Mouse (Mus musculus) T-helper 17 cell (primary cell): ENCODE measurements around the gene Arf6.

Experiments used
- in situ Hi-C, 2 experiments: fragments of 300-600 bp; cut with MboI, MseI; formaldehyde crosslinking; loops; 1 replicate in 1 of 2; 2 replicates in 1 of 2; pipeline ENCODE4 v1.15.1; 2025; ENCODE audit warnings: high pct_unique_total_duplicates in 2 of 2

The Arf6 gene

DNA sequence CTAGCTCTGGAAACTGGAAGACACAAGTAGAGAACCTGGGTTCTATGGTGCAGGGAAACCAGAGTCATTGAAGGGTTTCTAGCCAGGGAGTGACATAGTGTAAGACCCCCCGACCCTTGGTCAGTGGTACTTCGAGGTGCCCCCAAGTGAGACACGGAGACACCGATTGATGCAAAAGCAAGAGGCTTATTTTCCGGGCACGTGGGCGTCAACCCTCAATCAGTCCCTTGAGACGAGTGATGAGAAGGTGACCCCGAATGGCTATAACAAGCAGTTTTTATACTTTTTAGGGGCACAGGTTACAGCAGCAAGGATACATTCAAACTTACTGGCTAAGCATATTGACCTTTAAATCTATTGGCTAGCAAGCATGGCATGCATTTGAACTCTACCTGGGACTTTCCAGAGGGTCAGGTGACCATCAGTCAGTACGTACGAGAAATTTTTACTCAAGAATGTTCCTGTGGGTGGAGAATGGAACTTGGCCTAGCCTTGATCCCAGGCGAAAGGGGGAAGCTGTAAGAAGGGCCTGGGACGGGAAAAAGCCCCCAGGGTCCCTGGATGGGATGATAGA, 30.7 kb downstream of the Arf6 start:
- in situ Hi-C loops: loop anchor here in 1 of 2 experiments (10.0 kb wide), 1 partner anchor 1202 kb away; no protein-coding TSS in a partner anchor

DNA sequence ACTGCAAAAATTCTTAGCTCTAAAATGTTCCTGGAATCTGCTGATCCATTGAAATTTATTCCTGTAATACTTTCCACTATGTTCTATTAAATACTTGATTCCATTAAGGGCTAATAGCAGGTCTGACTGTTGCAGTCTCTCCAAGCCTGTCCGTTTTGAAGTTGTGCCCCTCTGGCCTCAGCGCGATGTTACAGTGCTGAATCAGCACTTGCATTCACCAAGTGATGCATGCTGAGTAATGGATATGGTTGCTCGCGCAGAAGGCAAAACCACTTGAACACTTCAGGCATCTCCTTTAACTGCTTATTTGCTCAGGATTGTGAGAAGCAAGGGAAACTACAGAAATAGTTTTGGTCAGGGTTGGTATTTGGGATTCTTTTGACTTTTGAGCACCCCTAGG, 38.8 kb downstream of the Arf6 start:
- in situ Hi-C loops: no loop called here

DNA sequence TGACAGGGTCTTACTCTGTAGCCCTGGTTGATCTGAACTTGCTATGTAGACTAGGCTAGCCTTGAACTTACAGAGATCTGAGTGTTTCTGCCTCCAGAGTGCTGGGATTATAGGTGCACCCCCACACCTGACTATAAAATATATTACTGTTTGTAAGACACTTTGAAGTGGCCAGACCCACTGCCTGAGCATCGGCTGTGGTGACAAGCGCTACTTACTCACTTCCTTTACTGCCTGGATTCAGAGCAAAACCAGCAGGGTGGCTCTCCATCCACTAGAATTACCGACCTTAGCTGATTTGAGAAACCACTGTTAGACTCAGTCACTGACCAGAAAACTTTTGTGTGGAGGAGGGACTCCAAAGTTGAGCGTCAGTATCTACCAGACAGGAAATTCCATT, 40.0 kb downstream of the Arf6 start:
- in situ Hi-C loops: no loop called here

DNA sequence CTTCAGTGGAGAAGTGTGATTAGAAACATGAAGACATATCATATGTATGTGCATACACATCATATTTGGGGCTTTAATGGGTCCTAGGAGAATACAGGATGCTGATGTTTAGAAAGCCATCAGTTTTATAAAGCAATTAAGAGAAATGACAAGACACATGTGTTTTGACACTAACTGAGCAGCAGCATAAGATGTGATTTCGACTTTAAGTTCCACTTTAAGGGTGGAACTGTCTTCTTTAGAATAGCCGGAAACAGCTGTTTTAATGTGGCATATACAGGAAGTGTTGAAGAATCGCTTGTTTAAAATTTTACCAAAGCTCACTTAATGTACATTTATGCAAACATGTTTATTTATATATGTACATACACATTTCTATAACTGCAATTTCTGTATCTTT, 41.4 kb downstream of the Arf6 start:
- in situ Hi-C loops: no loop called here

DNA sequence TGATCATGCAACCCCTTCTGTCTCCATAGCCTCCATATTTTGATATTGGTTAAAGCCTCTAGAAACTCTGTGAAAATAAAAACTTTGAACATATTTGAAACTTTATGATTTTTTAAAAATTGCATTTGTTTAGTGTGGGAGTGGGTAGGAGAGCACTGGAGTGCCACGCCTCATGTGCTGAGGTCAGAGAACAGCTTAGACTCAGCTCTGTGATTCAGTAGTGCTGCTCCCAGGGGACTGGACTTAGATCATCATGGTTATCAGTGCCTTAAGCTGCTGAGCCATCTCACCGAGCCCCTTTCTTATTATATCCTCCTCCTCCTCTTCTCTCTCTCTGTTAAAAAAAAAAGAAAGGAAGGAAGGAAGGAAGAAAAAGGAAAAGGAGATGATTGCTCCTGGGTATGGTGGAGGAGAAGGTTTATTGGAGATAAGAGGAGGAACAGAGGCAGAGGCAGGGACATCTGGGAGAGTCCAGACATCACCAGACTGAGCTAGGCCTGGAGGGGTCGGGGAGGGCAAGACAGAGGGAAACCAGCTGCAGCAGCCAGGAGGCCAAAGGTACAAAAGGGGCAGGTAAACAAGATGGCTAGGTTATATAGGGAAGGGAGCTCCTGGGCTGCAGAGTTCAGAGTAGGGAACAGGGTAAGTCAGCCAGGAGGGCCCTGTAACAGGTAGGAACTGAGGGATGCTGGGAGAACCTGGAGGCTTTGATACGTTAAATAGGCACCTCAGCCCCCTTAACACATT, 43.0 kb downstream of the Arf6 start:
- in situ Hi-C loops: loop anchor here in 1 of 2 experiments (5.0 kb wide), 1 partner anchor 38 kb away; no protein-coding TSS in a partner anchor

DNA sequence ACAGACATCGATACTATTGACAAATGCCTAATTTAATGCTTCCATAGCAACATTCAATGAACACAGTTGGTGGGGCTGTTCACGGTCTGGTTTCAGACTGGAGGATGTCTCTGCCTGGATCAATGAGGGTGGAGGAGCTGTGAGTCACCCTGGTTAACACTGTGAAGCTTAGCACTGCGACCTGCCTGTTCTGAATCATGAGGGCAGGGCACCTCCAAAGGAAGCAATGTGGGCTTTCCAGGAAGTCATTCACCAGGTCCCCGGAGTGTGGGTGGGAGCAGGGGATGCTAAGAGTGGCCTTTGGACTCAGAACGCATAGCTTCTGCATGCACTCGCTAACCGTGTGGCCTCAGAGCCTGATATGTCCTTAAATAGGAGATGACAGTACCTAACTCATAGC, 44.8 kb downstream of the Arf6 start:
- in situ Hi-C loops: loop anchor here in 1 of 2 experiments (5.0 kb wide), 1 partner anchor 39 kb away; no protein-coding TSS in a partner anchor

DNA sequence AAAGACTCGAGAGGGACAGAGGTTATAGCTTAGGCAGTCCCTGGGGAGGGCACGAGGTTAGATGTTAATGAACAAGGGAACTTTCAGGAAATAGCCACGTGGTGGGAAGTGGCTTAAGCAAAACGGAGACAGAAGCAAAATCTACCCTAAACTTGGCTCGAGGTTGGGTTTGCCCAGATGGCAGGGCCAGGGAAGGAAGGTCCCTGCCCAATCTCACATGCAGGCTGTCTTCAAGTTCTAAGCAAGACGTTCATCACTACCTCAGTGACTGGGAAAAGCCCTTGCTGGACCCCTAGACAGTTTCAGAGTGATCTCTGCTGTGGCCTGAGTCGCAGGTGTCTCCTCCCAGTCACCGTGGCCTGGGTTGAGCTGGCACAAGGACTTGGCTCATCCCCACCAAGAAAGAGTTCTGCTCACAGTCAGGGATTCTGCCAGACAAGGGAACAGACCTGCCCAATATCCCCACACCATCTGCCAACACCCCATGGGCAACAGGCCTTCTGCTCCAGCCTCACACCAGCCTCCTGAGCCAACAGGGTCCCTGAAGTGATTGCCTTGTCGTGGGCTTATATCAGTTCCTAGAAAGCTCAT, 45.8 kb downstream of the Arf6 start:
- in situ Hi-C loops: loop anchor here in 1 of 2 experiments (5.0 kb wide), 1 partner anchor 40 kb away; no protein-coding TSS in a partner anchor

DNA sequence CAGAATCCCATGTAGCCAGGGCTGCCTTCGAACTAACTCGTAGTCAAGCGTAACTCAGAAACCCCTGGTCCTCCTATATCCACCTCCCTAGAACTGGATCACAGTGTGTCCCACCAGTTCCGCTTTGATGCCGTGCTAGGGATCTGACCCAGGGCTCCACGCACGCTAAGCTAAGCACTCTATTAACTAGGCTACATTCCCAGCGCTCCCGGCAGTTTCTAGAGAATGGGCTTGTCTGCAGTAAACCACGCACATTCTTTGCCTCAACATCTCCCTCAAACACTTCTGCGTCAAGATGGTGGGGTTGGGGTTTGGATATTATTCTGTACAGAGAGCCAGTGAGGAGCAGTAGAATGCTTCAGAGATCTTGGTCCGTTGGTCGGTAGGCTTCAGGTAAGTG, 46.7 kb downstream of the Arf6 start:
- in situ Hi-C loops: loop anchor here in 1 of 2 experiments (5.0 kb wide), 1 partner anchor 41 kb away; no protein-coding TSS in a partner anchor

DNA sequence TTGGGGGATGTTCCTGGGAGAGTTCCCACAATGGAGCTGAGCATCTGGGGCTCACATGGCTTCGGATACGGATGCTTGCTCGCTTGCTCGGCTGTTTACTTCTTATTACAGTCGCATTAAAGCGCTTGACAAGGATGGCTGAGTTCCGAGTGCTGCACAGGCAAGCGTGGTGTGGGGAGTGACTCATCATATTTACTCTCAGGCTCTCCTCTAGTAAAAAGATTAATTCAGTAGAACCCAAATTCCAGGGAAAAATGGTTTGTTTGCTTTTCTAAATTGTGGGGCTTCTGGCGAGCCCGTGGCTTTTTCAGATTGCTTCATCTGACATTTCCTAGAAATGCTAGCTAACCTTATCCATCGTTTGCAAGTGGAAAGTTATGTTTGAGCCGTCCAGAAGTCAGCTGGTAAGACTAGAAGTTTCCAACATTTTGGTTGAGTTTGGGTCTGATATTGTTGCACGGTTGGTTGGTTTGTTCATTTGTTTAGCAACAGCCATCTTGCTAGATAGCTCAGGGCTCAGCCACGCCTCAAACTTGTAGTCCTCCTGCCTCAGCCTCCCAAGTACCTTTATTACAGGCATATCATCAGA, 47.2 kb downstream of the Arf6 start:
- in situ Hi-C loops: loop anchor here in 1 of 2 experiments (5.0 kb wide), 1 partner anchor 42 kb away; no protein-coding TSS in a partner anchor

DNA sequence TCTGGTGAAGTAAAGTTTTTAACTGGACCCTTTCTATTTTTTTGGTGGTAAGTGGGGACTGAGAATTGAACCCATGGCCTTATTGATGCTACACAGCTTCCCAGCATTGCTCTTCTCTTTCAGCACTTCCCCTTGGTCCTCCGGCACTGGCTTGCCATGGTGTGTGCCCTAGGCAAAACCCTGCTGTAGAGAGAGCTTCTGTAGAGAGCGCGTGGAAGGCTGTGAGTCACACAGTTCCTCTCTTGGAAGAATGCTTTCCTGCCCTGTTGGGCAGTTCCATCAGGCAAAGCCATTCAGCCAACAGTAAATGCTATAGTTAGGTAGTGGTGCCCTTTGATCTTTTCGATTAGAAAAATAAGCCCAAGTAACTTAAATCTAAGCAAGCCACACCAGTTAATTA, 47.7 kb downstream of the Arf6 start:
- in situ Hi-C loops: loop anchor here in 1 of 2 experiments (5.0 kb wide), 1 partner anchor 42 kb away; no protein-coding TSS in a partner anchor

DNA sequence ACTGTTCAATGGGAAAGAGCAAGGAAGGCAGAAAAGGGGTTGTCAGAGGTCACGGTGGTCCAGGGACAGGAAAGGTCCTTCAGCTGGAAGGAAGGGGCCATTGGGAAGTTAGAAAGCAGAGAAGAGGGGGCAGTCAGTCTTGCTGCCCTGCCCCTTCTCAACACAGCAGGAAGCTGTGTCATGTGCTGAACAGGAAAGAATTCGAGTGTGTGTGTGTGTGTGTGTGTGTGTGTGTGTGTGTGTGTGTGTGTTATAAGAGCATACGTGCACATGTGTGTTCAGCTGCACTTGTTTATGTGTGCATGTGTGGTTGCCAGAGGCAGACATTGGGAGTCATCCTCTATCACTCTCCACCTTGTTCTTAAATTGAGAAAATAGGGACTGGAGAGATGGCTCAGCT, 48.8 kb downstream of the Arf6 start:
- in situ Hi-C loops: no loop called here

DNA sequence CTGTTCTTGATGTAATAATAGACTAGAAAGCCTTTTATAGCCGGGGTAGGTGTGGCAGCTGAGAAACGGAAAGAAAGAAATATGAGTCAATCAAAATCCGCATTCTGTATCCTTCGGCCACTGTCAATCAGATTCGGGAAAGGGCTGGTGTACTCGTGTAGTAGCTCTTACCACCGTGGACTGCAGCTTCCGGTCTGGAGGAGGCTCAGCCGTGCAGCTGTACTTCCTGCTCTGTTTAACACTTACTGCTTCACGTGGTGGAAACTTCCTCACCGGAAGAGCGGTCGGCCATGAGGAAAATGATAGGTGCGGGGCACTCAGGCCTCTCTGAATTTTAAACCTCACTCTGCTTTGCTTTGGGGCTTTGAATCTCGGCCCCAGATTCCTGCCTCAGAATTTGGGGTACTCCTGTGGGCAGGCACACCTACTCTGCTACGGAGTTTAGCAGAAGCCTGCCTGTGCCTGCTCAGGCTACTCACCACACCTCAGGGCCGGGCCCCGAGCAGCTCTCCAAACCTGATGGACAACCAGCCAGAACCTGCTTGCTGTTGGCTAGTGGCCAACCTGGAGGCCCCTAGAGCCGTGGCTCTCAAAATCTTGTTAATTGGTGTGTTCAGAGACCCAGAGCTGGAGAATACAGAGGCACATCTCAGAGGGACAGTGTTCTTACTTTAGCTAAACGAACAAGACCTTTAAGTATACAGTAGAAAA, 51.0 kb downstream of the Arf6 start:
- in situ Hi-C loops: no loop called here
